Comparison of ENCODE assay signal across 10 mouse cellular contexts in genomic region chr2:75701822-75702587, GRCm38 (mm10). TPM values are rescaled to one million over a fixed set of nuclear protein-coding genes. Genes with fewer than 3 reads are reported as not detected.
DNase-seq lines count a peak whose midpoint lies in the region; ATAC-seq and TF ChIP-seq lines count a peak whose summit lies in the region.
"Had no signal": no experiment of that assay in that cellular context is flagged by ENCODE, and none has a peak within 500 bp of the region (broad histone marks: within the 10 kb centered on the region; RNA-seq: fewer than 3 reads in every experiment).

No protein-coding gene starts in this region.

- H3K27ac ChIP-seq in lung, embryonic 16.5 days (ENCODE audit: low read length): peak overlapping the region; percentile 99
- peak overlapping the region; percentile 74 for H3K27ac ChIP-seq in embryonic fibroblast, embryonic 13.5 days (ENCODE audit: insufficient read depth, low read length)
- H3K27ac ChIP-seq in intestine, embryonic 16.5 days (ENCODE audit: low read length): peak overlapping the region; percentile 75
- peak overlapping the region; percentile 100 for H3K27ac ChIP-seq in small intestine, adult 2 months (ENCODE audit: insufficient read depth, low read depth, low read length)

- H3K4me1 ChIP-seq in lung, embryonic 16.5 days (replicated peaks; ENCODE audit: control insufficient read depth, insufficient read depth, low read length): peaks cover 49% of the 10 kb centered on the region
- peaks cover 15% of the 10 kb centered on the region for H3K4me1 ChIP-seq in embryonic fibroblast, embryonic 13.5 days (ENCODE audit: control insufficient read depth, insufficient read depth, low read length)
- H3K4me1 ChIP-seq in intestine, embryonic 16.5 days (ENCODE audit: control insufficient read depth, insufficient read depth, low read length): peaks cover 52% of the 10 kb centered on the region
- peaks cover 18% of the 10 kb centered on the region for H3K4me1 ChIP-seq in small intestine, adult 2 months (ENCODE audit: control insufficient read depth, insufficient read depth, insufficient read length, low read length)

- peak overlapping the region; percentile 97 for H3K9ac ChIP-seq in lung, embryonic 16.5 days (ENCODE audit: low read length)
- peak overlapping the region; percentile 52 for H3K9ac ChIP-seq in intestine, embryonic 16.5 days (ENCODE audit: low read depth, low read length)

- H3K27me3 ChIP-seq in lung, embryonic 16.5 days (ENCODE audit: control insufficient read depth, insufficient read depth, low read depth, low read length): no peaks in the 10 kb centered on the region
- no peaks in the 10 kb centered on the region for H3K27me3 ChIP-seq in intestine, embryonic 16.5 days (replicated peaks; ENCODE audit: control insufficient read depth, insufficient read depth, low read length)
- H3K27me3 ChIP-seq in small intestine, adult 2 months (ENCODE audit: control insufficient read depth, insufficient read depth, low read length): no peaks in the 10 kb centered on the region

- ATAC-seq in lung, embryonic 16.5 days (ENCODE audit: low read depth): no peak
- no peak for ATAC-seq in intestine, embryonic 16.5 days

- TF ChIP-seq POLR2A in embryonic fibroblast, embryonic 13.5 days (IDR thresholded peaks at IDR 0.05; ENCODE audit: low read depth, low read length): no peak
- TF ChIP-seq POLR2A in small intestine, adult 2 months (IDR thresholded peaks at IDR 0.05; ENCODE audit: low read depth, low read length): no peak

- H3K36me3 ChIP-seq in lung, embryonic 16.5 days (ENCODE audit: control insufficient read depth, insufficient read depth, low read length): no peaks in the 10 kb centered on the region; the same call in 1 of the 2 replicates
- no peaks in the 10 kb centered on the region for H3K36me3 ChIP-seq in intestine, embryonic 16.5 days (ENCODE audit: control insufficient read depth, insufficient read depth, low read length)
- peaks cover 16% of the 10 kb centered on the region for H3K36me3 ChIP-seq in small intestine, adult 2 months (ENCODE audit: control insufficient read depth, insufficient read depth, low read length)

- 30% methylated on average over 9 of the region's 9 CpGs for WGBS in lung, embryonic 16.5 days
- 52% methylated on average over 9 of the region's 9 CpGs for WGBS in intestine, embryonic 16.5 days
- WGBS in small intestine, adult 2 months: 14% methylated on average over 9 of the region's 9 CpGs

- peak overlapping the region; percentile 91 for H3K4me2 ChIP-seq in lung, embryonic 16.5 days (ENCODE audit: low read depth, low read length)
- H3K4me2 ChIP-seq in intestine, embryonic 16.5 days (ENCODE audit: low read depth, low read length): peak overlapping the region; percentile 50

- H3K4me3 ChIP-seq in lung, embryonic 16.5 days (ENCODE audit: low read length): peak overlapping the region; percentile 99
- peak overlapping the region; percentile 76 for H3K4me3 ChIP-seq in embryonic fibroblast, embryonic 13.5 days (ENCODE audit: insufficient read depth, low read length)
- peak overlapping the region; percentile 80 for H3K4me3 ChIP-seq in intestine, embryonic 16.5 days (ENCODE audit: low read length)
- no peak overlapping the region for H3K4me3 ChIP-seq in small intestine, adult 2 months (ENCODE audit: low read depth, low read length)

- no peak for TF ChIP-seq CTCF in embryonic fibroblast, embryonic 13.5 days (IDR thresholded peaks at IDR 0.05; ENCODE audit: borderline replicate concordance, insufficient read depth, low read length)
- no peak for TF ChIP-seq CTCF in small intestine, adult 2 months (IDR thresholded peaks at IDR 0.05; ENCODE audit: extremely low read depth, insufficient read length, insufficient replicate concordance, low read depth, low read length)

- H3K9me3 ChIP-seq in lung, embryonic 16.5 days (ENCODE audit: control insufficient read depth, low read length): no peaks in the 10 kb centered on the region
- H3K9me3 ChIP-seq in intestine, embryonic 16.5 days (ENCODE audit: control insufficient read depth, low read length): no peaks in the 10 kb centered on the region

- DNase-seq in lung, postnatal 10 days: no peak
- no peak for DNase-seq in gastrocnemius, adult 8-10 months (ENCODE audit: low spot score in 2 of 2)
- DNase-seq in cerebellum, adult 18-20 months: no peak
- DNase-seq: adrenal gland, adult 2 months; lung, postnatal 4 days; thymus, postnatal 36 days had no signal

RNA-seq across cellular contexts. Expression of gene Nfe2l2, which starts 2.4 kb away (rescaled TPM):
- polyA plus RNA-seq in lung, embryonic 16.5 days (2015; fragmentation: Nextera tagmentation; extraction: Ambion mirVana): 134 and 137 TPM in 2 replicates
- 130 and 137 TPM in 2 replicates for polyA plus RNA-seq in embryonic fibroblast, embryonic 13.5 days (2011; ENCODE audit: insufficient read length, low read depth, missing spikeins)
- polyA plus RNA-seq in intestine, embryonic 16.5 days (2015; fragmentation: Nextera tagmentation; extraction: Ambion mirVana): 112 and 115 TPM in 2 replicates
- polyA plus RNA-seq in small intestine, adult 2 months (2012; rRNA removed): 42.5 and 62.5 TPM in 2 replicates
- 10 to 100 TPM; 31.3 to 37.6 (median 34.7) TPM for total RNA-seq in gastrocnemius, adult 8-10 months (2022)

RNA-seq across cellular contexts. Expression of gene Hnrnpa3, which starts 42.9 kb away (rescaled TPM):
- 298 and 346 TPM in 2 replicates for polyA plus RNA-seq in lung, embryonic 16.5 days (2015; fragmentation: Nextera tagmentation; extraction: Ambion mirVana)
- 192 and 279 TPM in 2 replicates for polyA plus RNA-seq in embryonic fibroblast, embryonic 13.5 days (2011; ENCODE audit: insufficient read length, low read depth, missing spikeins)
- 215 and 254 TPM in 2 replicates for polyA plus RNA-seq in intestine, embryonic 16.5 days (2015; fragmentation: Nextera tagmentation; extraction: Ambion mirVana)
- polyA plus RNA-seq in small intestine, adult 2 months (2012; rRNA removed): 4.4 and 9.0 TPM in 2 replicates
- 100 to 1,000 TPM in 2 of 4 experiments, 10 to 100 TPM in 2; 89.8 to 139 (median 106) TPM for total RNA-seq in gastrocnemius, adult 8-10 months (2022)

Comparison
In these comparisons a context has a peak if more than half of its experiments do, and no peak if none do; other contexts are left out.
1. RNA of gene Hnrnpa3, which starts 42.9 kb away (polyA plus RNA-seq): 298 to 346 TPM in lung, embryonic 16.5 days, 192 to 279 TPM in embryonic fibroblast, embryonic 13.5 days and 215 to 254 TPM in intestine, embryonic 16.5 days; 4.4 to 9.0 TPM in small intestine, adult 2 months; every median in the first group is over 10 times any median in the second.
2. Peak in every context shown above with its lines, with median percentiles within 50 percentile points of each other: H3K27ac ChIP-seq.